Mouse (Mus musculus): ENCODE data around the gene Atxn1. TPM values are rescaled to one million over a fixed set of nuclear protein-coding genes. Genes with fewer than 3 reads are reported as not detected.

Atxn1 gene
- polyA plus RNA-seq, 1 experiment: 59.3 TPM

DNA sequence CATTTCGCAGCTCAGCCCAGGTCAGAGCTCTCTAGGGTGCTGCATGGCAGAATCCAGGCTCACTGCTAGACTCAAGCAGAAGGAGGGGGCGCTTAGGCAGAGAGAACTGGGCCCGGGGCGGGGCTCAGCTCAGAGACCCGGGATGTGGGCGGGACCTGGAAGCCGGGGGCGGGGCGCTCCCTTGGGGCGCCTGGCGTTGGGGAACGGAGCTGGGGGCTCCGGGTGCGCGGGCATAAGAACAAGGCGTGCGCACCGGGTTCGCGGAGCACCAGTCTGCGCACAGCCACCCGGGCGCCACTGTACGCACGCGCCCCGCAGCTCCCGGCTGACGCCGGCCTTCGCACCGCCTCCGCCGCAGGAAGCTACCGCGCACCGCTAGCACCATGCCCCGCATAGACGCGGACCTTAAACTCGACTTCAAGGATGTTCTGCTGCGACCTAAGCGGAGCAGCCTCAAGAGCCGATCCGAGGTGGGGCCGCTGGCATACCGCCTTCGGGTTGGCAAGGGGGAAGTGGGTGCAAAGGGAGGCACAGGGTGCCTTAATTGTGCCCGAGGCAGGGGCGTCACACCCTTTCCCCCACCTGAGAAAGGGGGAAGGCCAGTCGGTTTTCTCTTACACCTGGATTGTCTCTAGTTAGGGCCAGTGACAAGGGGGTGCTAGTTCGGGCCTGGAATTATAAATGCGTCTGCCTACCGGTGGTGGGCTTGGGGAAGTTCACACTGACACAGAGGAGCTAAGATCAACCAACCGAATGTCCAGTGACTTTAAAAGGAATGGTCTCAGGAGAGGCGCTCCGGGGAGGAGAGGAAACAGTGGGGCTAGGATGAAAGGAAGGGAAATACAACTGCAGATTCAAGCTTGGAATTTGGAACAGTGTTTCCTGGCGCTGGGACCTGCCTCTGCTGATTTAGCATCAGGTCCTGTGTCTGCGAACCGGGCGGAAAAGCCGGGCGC lies 457.3 kb downstream of the Atxn1 start, which contains the start of gene Gmpr:
Gene Gmpr (plus strand): TSS at position 171 of the 956 bp plus-strand sequence.
- peak; percentile 40; the same call in 1 of the 2 replicates for TF ChIP-seq POLR2A (IDR thresholded peaks at IDR 0.05; ENCODE audit: low read depth, low read length)
- no peak for TF ChIP-seq CTCF (IDR thresholded peaks at IDR 0.05; ENCODE audit: borderline replicate concordance, insufficient read depth, low read length)
- 0 out of 2 replicates have a peak, but pooled peaks cover 2% of the 10 kb centered on the region for H3K4me1 ChIP-seq (ENCODE audit: control insufficient read depth, insufficient read depth, low read length)
- peak within 1 kb of the TSS; percentile 77 for H3K4me3 ChIP-seq (ENCODE audit: insufficient read depth, low read length)
- no peak within 1 kb of the TSS for H3K27ac ChIP-seq (ENCODE audit: insufficient read depth, low read length)

DNA sequence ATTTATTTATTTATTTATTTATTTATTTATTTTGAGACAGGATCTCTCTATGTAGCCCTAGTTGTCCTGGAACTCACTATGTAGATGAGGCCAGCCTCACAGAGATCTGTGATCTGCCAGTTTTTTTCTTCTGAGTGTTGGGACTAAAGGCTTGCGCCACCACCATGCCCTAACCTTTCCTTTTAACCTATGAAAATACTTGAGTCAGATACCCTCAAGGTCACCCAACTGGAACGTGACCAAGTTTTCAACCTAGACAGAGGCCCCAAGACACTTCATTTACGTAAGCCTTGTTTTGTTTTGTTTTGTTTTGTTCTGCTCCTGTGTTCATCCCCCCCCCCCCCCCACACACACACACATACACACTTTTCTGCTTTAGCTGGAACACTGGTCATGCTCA lies 459.3 kb downstream of the Atxn1 start:
- Histone ChIP-seq H3K27ac (ENCODE audit: insufficient read depth, low read length) (no peak overlapping the region), H3K4me1 (ENCODE audit: control insufficient read depth, insufficient read depth, low read length) (no peaks in the 10 kb centered on the region), H3K4me3 (ENCODE audit: insufficient read depth, low read length) (no peak overlapping the region)
- TF ChIP-seq POLR2A (IDR thresholded peaks at IDR 0.05; ENCODE audit: low read depth, low read length): no peak
- TF ChIP-seq CTCF (IDR thresholded peaks at IDR 0.05; ENCODE audit: borderline replicate concordance, insufficient read depth, low read length): no peak

DNA sequence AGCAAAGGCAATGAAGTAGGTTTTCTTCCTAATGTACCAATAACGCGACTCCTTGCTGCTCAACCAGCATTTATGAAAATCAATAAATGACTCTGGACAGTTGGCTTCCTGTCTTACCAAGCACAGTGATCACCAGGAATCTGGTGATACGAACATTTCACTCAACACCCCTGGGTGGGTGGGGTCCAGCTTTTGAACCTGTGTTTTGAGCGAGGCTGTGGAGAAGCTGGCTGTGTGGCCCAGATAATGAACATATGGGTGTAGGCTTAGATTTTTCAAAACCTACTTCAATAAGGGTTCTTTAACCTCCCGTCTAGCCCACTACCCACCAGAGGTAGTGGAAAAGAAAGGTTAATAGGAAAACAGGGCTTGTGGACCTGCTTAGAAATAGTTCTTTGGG lies 462.0 kb downstream of the Atxn1 start:
- Histone ChIP-seq H3K4me3 (ENCODE audit: insufficient read depth, low read length) (no peak overlapping the region), H3K4me1 (ENCODE audit: control insufficient read depth, insufficient read depth, low read length) (no peaks in the 10 kb centered on the region), H3K27ac (ENCODE audit: insufficient read depth, low read length) (no peak overlapping the region)
- no peak for TF ChIP-seq CTCF (IDR thresholded peaks at IDR 0.05; ENCODE audit: borderline replicate concordance, insufficient read depth, low read length)
- no peak for TF ChIP-seq POLR2A (IDR thresholded peaks at IDR 0.05; ENCODE audit: low read depth, low read length)

DNA sequence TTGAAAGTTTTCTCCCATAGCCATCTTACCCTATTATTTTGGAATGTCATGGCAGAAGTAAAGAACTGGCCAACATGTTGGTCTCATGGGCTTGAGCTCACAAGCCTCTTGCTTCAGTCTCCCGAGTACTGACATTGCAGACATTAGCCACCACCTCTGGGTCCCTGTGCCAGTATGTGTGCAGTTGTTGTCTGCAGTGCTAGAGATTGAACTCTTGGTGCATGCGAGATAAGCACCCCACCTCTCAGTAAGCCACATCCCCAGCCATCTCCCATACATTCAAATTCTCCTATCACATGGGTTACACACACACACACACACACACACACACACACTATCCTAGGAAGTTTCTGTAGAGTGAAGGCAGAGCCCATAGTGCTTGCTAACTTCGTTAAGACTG lies 464.9 kb downstream of the Atxn1 start:
- no peak for TF ChIP-seq CTCF (IDR thresholded peaks at IDR 0.05; ENCODE audit: borderline replicate concordance, insufficient read depth, low read length)
- TF ChIP-seq POLR2A (IDR thresholded peaks at IDR 0.05; ENCODE audit: low read depth, low read length): no peak
- Histone ChIP-seq H3K4me1 (ENCODE audit: control insufficient read depth, insufficient read depth, low read length) (no peaks in the 10 kb centered on the region), H3K27ac (ENCODE audit: insufficient read depth, low read length) (no peak overlapping the region), H3K4me3 (ENCODE audit: insufficient read depth, low read length) (no peak overlapping the region)
